Mouse (Mus musculus): ENCODE data around the gene Chpt1. TPM values are rescaled to one million over a fixed set of nuclear protein-coding genes. Genes with fewer than 3 reads are reported as not detected.
A peak's percentile ranks its signal among the peaks of the same experiment; 100 is the strongest.

The Chpt1 gene
- polyA plus RNA-seq, 1 experiment = 9.8 TPM

DNA sequence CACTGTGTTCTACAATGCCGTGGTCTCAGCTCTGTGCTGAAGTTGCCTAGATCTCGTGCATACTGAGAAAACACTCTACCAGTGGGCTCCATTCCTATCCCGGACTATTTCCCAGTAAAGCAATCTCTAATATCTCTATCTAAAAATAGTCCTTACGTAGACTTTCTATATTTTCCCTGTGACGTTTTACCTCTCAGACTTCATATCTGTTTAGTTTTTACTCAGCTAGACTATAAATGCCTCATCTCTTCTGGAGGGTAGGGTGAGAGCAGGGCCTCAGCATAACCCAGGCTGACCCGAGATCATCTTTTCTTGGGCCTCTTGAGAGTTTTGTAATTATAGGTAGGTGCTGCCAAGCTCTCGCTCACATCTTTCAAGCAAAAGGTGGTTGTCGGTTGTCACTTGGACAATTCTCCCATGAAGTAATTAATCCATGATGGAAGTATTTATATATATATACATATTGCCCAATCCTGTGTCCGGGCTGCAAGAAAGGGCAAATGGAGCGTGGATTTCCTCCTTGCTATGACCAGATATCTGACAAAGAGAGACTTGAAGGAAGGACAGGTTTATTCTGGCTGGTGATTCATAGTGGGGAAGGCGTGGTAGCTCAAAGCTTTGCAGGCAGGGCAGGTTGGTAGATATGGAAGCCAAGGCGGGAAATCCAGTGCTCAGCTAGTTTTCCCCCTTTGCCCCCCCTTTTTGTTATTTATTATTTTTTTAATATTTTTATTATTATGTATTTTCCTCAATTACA is 95.8 kb downstream of the Chpt1 start:
- Histone ChIP-seq H3K36me3 (ENCODE audit: control insufficient read depth, insufficient read depth, low read length) (no peaks in the 10 kb centered on the region; the same call in 1 of the 2 replicates), H3K4me1 (ENCODE audit: control insufficient read depth, insufficient read depth, insufficient read length) (peaks cover 7% of the 10 kb centered on the region; the same call in 1 of the 2 replicates), H3K27ac (ENCODE audit: insufficient read depth, low read length) (no peak overlapping the region), H3K27me3 (ENCODE audit: control insufficient read depth, insufficient read depth, low read length) (no peaks in the 10 kb centered on the region), H3K4me3 (ENCODE audit: extremely low read depth, insufficient read depth, insufficient read length) (no peak overlapping the region)
- 91% methylated on average over 12 of the region's 12 CpGs for WGBS
- TF ChIP-seq CTCF (IDR thresholded peaks at IDR 0.05; ENCODE audit: extremely low read depth, insufficient read depth, insufficient read length, insufficient replicate concordance) (no peak), POLR2A (IDR thresholded peaks at IDR 0.05; ENCODE audit: low read depth, low read length) (no peak)
- DNase-seq (ENCODE audit: low read depth in 1 of 2, low spot score in 2 of 2) = no peak

DNA sequence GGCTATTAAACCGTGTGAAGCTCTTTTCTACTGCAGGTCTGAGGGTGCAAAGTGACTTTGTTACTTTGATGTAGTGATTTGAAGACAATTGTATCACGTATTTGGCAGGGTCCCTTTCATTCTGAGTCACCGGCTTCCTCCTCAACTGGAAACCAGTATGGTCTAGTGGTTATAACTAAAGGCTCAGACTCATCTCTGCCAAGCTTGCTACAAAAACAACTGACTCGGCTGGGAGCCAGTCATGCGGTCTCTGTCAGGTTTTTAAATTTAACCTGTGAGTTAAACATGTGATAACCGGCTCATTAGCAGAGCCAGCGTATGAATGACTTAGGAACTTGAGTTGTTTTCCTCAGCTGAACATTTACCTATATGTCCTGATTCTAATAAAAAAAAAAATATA is 98.1 kb downstream of the Chpt1 start:
- DNase-seq (ENCODE audit: low read depth in 1 of 2, low spot score in 2 of 2) = peak in 1 of 2 experiments; percentile 40
- Histone ChIP-seq H3K4me1 (ENCODE audit: control insufficient read depth, insufficient read depth, insufficient read length) (peaks cover 7% of the 10 kb centered on the region; the same call in 1 of the 2 replicates), H3K27me3 (ENCODE audit: control insufficient read depth, insufficient read depth, low read length) (no peaks in the 10 kb centered on the region), H3K27ac (ENCODE audit: insufficient read depth, low read length) (no peak overlapping the region), H3K36me3 (ENCODE audit: control insufficient read depth, insufficient read depth, low read length) (no peaks in the 10 kb centered on the region; the same call in 1 of the 2 replicates), H3K4me3 (ENCODE audit: extremely low read depth, insufficient read depth, insufficient read length) (no peak overlapping the region)
- WGBS = 54% methylated on average over 7 of the region's 7 CpGs
- TF ChIP-seq CTCF (IDR thresholded peaks at IDR 0.05; ENCODE audit: extremely low read depth, insufficient read depth, insufficient read length, insufficient replicate concordance) = no peak
- no peak for TF ChIP-seq POLR2A (IDR thresholded peaks at IDR 0.05; ENCODE audit: low read depth, low read length)

DNA sequence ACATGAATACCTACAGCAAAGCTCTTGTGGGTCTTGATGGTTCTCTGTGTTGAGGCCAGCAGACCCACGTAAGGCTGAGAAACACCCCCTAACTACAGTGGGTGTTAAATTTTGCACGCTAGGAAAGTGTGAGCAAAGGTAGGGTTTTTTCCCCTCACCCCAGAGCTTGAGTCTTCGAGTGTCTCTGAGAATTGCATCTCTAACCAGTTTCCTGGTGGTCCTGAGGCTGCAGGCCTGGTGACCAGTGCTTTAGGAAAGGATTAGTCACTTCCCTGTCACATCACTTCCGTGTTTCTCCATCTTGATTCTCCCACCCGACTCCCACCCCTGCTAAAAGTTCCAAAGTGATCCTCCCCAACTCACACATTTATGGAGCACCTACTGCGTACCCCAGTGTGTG is 99.7 kb downstream of the Chpt1 start:
- H3K4me1 ChIP-seq (ENCODE audit: control insufficient read depth, insufficient read depth, insufficient read length) = peaks cover 9% of the 10 kb centered on the region; the same call in 1 of the 2 replicates
- TF ChIP-seq POLR2A (IDR thresholded peaks at IDR 0.05; ENCODE audit: low read depth, low read length) (no peak), CTCF (IDR thresholded peaks at IDR 0.05; ENCODE audit: extremely low read depth, insufficient read depth, insufficient read length, insufficient replicate concordance) (no peak)
- DNase-seq (ENCODE audit: low read depth in 1 of 2, low spot score in 2 of 2) = no peak
- no peaks in the 10 kb centered on the region for H3K27me3 ChIP-seq (ENCODE audit: control insufficient read depth, insufficient read depth, low read length)
- no peak overlapping the region for H3K4me3 ChIP-seq (ENCODE audit: extremely low read depth, insufficient read depth, insufficient read length)
- H3K27ac ChIP-seq (ENCODE audit: insufficient read depth, low read length) = no peak overlapping the region
- H3K36me3 ChIP-seq (ENCODE audit: control insufficient read depth, insufficient read depth, low read length) = no peaks in the 10 kb centered on the region; the same call in 1 of the 2 replicates
- WGBS = 74% methylated on average over 6 of the region's 6 CpGs

DNA sequence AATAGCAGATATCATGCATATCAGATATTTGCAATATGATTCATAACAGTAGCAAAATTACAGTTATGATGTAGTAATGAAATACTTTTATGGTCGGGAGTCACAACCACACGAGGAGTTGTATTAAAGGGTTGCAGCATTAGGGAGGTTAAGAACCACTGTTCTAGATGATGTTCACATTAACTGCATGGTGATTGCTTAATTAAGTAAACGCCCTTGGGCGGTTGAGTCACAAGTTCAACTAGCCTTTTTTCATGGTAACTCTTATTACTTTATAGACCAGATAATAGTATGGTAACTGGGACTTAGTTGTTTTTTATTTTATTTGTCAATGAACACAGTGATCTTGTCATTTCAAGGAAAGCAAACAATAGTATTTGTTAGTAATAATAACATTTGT is 100.9 kb downstream of the Chpt1 start:
- no peak for TF ChIP-seq CTCF (IDR thresholded peaks at IDR 0.05; ENCODE audit: extremely low read depth, insufficient read depth, insufficient read length, insufficient replicate concordance)
- 91% methylated on average over 4 of the region's 4 CpGs for WGBS
- no peaks in the 10 kb centered on the region; the same call in 1 of the 2 replicates for H3K36me3 ChIP-seq (ENCODE audit: control insufficient read depth, insufficient read depth, low read length)

More for the DNA sequence above, 100.9 kb downstream of the Chpt1 start:
- no peak for DNase-seq (ENCODE audit: low read depth in 1 of 2, low spot score in 2 of 2)
- Histone ChIP-seq H3K27ac (ENCODE audit: insufficient read depth, low read length) (no peak overlapping the region), H3K27me3 (ENCODE audit: control insufficient read depth, insufficient read depth, low read length) (no peaks in the 10 kb centered on the region), H3K4me3 (ENCODE audit: extremely low read depth, insufficient read depth, insufficient read length) (no peak overlapping the region), H3K4me1 (ENCODE audit: control insufficient read depth, insufficient read depth, insufficient read length) (peaks cover 8% of the 10 kb centered on the region; the same call in 1 of the 2 replicates)

Other genes with a start within 250 kb of the Chpt1 start
- 13.1 and 20.7 TPM in 2 replicates for gene Dram1, start 125.0 kb downstream of the Chpt1 start, polyA plus RNA-seq (2012; rRNA removed)
- 6.8 and 8.3 TPM in 2 replicates for gene Gnptab, start 124.9 kb downstream of the Chpt1 start, polyA plus RNA-seq (2012; rRNA removed)
- not detected in 2 replicates for gene Sycp3, start 44.5 kb downstream of the Chpt1 start, polyA plus RNA-seq (2012; rRNA removed)
- gene Mybpc1, start 101.1 kb upstream of the Chpt1 start, polyA plus RNA-seq (2012; rRNA removed) = 0.47 and 1.0 TPM in 2 replicates
- gene Spic, start 180.9 kb upstream of the Chpt1 start, polyA plus RNA-seq (2012; rRNA removed) = 7.4 and 12.4 TPM in 2 replicates
- gene Arl1, start 226.8 kb upstream of the Chpt1 start, polyA plus RNA-seq (2012; rRNA removed) = 9.0 and 11.1 TPM in 2 replicates